Mouse (Mus musculus): ENCODE data around the gene Dscam.

Dscam gene

DNA sequence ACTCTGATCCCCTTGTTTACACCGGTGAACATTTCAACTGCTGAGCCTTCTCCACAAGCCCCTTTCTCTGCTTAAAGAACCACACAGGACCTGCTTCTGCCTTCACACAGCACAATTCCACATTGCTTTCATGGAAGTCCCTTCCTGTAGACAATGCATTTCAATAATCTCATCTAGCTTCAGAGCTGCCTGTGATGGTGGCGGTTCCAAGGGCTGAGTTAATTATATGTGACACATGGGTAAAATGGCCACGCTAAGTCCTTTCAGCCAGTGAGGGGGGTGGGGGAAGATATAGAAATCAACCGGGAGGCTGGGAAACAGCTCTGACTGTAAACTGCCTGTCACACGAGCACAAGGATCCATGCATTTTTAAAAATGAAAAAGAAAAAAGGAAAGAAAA is 152.2 kb downstream of the Dscam start:
- in situ Hi-C loops (cut with MboI, MseI): no loop called here

DNA sequence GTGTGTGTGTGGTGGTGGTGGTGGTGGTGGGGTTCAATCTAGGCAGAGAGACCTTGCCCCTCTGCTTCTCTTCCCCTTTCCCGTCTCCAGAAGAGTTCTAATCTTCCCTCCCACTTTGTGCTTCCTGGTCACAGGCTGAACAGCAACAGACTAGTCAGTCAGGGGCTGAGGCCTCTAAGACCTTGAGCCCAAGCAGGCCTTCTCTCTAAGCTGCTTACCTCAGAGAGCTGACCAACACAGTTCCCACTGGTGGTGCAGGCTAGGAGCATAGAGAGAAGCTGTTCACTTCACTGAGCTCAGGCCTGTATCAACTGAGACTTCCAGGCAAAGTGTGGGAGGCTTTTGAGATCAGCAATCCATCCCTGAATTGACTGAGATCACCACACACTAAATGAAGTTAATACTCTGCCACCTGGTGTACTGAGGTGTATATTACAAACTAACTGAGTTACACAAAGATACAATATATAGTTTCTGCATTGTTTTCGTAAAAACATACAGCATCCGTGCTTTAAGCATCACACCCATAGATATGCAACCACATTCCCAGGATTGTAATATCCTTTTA is 153.3 kb downstream of the Dscam start:
- in situ Hi-C loops (cut with MboI, MseI): no loop called here

DNA sequence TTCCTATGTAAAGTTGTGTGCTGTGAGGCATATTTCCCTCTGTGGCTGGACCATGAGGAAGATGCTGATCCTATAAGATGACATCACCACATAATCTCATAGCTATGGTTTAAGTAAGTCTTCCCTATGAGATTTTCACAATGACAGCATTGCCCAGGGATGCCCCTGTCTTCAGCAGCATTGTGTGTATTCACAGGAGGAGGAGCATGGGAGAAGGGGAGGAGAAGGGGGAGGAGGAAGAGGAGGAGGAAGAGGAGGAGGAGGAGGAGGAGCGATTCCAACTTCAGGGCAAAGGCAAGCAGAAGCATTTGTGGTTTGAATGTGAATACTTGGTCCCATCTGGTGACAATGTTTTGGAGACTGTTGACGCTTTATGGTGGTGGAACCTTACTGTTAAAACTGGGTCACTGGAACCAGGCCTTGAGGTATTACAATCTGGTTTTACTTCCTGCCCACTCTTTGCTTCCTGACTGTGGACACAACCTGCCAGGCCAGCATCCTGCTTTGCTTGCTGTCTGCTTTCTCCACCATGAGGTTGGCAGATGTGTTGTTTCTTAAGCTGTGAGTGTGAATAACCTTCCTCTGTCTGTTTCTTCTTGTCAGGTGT is 154.2 kb downstream of the Dscam start:
- in situ Hi-C loops (cut with MboI, MseI): no loop called here

DNA sequence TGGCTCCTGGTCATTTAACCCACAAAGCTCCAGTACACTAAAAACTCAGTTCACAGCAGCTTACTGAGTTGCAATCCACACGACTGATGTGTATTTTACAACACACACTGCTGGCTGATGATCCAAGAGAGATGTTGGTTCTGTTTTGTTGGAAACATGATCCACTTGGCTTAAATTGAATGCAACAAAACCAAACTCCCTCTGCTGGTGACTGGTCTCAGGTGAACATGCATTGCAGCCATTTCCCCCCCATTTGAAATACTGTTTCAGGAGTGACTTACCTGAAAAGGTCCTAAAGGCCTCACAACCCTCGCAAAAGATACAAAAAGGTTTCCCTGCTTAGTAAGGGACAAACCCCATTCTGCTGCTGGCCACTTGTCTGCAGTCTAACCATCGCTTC is 156.2 kb downstream of the Dscam start:
- in situ Hi-C loops (cut with MboI, MseI): no loop called here

DNA sequence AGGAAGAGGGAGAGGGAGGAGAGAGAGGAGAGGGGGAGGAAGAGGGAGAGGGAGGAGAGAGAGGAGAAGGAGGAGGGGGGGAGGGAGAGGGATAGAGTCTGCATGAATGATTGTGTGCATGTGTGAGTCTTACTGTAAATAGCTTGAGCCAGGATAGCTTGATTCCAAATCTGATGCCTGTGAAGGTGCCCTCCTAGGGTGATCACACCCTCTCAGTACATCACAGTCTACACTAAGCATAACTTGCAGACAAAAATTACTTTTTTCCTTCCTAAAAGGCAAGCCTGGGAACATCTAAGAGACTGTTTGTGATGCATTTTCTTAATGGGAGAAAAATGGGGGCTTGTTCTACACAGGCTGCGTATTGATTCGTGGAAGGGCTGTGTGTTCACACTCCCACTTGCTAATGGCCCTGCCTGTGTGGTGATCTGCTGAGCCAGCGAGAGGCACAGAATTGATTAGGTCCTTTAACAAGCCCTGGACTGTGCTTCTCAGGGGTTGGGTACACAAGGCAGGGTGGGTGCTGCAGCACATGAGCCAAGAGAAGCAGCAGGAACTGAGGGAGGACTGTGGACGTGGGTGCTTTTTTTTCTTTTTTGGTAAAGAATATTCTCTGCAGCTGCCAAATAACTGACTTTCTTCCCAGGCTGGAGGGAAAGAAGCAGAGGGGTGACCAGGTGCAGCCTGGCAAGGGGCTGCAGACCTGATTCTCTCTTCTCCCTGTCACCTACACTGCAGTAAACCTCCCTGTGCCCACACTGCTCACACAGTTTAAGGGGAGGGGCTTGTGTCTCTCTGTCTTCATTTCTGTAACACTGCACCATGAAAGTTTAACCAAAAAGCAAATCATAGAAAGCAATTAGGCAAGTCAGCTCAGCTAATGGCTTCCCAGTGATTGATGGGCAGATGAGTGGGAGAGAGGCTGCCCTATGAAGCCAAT is 161.2 kb downstream of the Dscam start:
- in situ Hi-C loops (cut with MboI, MseI): no loop called here

DNA sequence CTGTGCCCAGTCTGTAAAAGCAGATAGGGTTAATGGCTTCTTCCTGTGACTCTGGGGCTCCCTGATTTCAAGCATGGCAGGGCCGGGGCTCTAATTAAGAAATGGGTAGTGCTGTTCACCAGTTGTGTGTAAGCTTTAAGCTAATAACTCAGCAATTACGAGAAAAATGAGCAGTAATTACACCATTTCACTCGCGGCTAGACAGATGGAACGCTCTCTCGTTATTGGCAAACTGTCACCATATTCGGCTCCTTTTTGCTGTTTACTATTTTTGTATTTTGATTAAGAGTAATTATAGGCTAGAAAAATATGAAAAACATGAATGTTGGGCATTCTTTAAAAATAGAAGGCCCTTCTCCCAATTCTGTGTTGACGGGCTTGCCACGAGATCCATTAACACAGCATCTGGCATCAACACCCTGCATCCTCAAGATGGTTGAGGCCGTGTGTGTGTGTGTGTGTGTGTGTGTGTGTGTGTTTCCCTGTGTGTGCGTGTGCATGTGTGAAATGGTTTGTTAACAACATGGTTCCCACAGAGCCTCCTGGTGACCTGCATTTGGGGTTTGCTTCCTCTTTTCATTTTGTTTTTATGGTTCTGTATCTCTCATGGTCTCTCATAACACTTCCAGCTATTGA is 162.5 kb downstream of the Dscam start:
- in situ Hi-C loops (cut with MboI, MseI): no loop called here

DNA sequence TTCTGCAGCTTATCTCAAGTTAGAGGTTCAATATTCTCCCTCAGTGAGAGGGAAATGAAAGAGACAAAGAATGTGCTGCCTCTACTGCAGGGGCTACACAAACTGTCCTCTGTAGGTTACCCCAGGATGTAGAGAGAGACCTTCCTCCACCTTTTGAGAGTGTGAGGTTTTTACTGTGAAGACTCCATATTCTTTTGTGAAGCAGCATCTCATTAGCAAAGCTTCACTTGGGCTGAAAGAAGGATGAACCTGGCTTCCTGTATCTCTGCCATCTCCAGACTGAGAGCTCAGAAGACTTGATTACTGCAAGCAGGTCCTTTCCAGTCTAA is 163.7 kb downstream of the Dscam start:
- in situ Hi-C loops (cut with MboI, MseI): no loop called here

DNA sequence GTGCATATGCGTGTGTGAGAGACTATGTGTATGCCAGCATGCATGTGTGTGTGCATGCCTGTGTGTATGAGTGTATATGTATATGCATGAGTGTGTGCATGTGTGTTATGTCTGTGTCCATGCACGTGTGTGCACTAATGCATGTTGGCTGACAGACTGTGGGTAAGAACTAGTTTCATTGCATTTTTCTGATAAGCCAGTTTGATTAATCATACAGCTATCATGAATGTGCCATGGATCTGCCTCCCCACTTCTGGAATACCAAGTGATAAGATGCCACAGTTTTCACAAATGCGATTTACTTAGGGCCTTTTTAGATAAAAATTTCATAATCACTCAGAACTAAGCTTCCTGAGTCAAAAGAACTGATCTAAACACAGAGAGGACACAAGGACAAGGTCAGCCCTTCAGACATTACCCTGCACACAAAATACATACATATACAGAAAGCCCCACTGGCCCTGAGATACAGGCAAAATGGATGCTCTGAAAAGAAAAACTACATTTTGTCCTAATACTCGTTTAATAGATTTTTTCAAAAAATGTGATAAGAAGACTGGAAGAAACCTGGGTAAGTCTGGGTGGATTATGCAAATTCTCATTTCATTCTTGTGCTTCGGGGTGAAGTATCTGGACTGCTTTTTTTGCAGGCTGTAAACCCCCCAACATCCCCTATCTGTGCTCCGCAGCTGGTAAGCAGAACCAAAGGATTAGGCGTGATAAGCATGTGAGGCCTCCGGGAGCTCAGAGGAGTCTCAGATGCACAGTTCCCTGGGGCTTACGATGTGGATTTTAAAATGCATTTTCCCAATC is 164.3 kb downstream of the Dscam start:
- in situ Hi-C loops (cut with MboI, MseI): no loop called here

DNA sequence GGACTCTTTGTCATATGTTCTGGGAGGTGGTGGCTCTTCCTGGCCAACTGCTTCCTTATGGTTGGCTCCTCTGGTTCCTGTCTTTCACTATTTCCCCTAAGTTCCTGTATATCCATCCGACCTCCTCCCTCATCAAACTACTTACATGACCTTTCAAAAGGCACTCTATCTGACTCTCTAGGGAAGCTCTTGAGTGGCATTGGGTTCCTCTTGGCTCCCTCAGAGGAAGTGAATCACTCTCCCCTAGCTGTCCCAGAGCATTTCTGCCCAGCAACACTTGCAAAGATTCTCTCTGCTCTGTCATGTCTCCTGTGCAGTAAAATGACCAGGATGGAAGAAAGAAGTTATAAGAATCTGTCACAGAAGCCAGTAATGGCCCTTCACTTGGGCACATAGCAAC is 166.6 kb downstream of the Dscam start:
- in situ Hi-C loops (cut with MboI, MseI): no loop called here

DNA sequence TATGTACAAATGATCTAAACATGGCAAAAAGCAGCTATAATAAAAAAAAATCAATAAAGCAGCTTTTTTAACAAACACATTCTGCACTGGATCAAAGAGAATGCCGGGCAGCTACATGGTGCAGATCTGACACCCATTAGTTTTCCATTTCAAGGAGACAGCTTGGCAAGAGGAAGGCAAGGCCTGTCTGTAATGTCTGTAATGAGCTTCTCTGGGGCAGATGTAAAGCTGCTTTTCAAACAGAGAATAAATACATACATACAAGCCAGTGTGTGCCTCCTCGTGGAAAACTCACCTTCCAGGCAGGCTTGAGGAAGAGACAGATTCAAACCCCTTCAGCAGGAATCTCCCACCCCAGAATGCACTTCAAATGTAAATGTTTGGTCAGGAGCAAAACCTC is 167.7 kb downstream of the Dscam start:
- in situ Hi-C loops (cut with MboI, MseI): no loop called here

DNA sequence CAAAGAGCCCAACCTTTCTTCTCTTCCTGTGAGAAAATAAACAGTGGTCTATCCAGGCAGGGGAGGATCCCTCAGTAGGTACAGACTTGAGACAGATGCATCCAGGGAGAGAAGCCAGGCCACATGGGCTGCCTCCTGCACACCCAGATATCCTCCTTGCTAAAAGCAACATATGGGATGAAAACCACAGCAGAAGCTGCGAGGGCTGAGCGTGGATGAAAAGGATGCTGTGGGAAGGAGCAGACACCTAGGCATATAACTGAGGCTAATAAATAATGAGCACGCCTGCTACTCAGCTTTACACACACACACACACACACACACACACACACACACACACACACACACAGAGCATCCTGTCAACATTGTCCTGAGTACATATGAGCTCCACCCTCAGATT is 168.4 kb downstream of the Dscam start:
- in situ Hi-C loops (cut with MboI, MseI): no loop called here

DNA sequence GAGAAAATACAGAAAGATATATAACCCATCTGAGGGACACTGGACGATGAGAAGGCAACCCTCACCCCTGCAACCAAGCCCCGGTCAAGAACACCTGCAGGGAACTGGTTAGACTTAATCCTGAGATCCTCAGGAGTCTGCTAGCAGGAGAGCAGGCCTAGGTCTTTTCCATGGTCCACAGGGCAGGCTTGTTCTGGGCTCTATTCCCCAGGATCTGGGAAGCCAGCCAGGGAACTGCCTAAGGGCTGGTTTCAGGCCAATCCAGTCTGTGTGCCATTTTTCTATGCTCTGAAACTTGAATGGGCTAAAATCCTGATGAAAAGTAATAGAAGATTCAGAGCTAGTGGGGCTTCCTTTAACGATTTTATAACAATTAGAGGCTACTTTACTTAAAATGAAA is 173.7 kb downstream of the Dscam start:
- in situ Hi-C loops (cut with MboI, MseI): no loop called here

DNA sequence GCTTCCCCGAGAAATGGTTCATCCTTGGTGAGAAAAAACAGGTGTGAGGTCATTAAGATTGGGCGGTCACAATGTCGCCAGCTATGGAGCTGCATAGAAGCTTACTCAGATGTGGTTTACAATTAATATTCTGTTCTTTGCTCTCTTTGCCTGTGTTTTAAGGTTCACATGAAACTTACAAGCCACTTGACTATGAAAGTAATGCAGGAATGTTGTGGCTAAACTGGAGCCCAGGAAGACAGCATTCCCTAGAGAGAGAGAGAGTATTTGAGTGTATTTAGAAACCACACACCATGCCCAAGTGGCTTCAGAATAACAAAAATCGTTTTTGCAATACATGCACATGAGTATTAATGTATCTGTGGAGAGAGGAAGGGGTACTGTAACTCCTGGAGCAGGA is 174.7 kb downstream of the Dscam start:
- in situ Hi-C loops (cut with MboI, MseI): no loop called here

DNA sequence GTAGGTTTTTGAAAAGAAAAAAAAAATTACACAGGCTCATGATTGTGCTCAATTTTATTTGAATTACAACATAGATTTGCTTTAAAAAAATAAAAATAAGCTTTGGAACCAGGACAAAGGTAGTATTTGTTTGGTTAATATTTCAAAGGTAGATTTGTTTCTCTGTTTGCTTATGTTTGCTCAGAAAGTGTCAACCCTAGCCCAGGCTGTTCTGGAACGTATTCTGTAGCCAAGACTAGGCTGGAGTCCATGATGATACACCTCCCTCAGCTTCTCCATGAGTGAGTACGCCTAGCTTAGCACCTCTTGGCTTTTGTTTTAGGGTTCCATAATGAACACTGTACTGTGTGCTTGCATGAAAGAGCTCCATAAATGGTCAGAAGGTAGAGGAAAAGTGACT is 183.2 kb downstream of the Dscam start:
- in situ Hi-C loops (cut with MboI, MseI): no loop called here

DNA sequence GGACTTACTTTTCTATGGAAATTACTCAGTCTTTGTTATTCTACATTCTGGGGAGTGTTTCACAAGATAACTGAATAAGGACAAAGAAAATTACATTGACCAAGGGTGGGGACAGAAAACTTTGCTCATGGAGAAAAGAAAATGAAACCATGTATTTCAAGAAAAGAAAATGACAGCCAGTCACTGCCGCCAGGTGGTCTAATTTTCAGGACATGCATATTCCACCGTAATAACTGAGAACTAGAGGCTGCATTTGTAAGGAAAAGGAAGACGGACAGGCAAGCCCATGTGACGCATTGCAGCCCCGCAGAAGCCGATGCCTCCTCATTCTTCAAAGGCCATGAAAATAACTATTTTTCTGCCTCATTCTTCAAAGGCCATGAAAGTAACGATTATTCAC is 197.3 kb downstream of the Dscam start:
- in situ Hi-C loops (cut with MboI, MseI): no loop called here

DNA sequence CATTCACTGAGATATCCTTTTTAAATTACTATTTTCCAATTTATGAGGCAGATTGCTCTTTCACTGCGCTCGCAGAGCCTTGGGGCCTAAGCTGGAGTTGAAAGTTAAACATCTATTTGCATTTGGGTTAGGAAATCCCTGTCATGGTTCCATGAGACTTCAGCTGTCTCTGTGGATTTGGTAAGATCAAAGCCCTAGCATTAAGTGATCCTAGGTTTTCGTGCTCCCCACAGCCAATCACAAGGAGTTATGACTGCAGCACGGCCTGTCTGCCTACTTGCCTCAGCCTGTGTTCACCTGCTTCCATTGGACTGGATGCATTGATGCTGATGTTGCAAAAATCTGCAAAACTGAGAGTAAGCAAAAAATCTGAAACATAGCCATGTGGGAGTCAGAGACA is 198.8 kb downstream of the Dscam start:
- in situ Hi-C loops (cut with MboI, MseI): no loop called here

DNA sequence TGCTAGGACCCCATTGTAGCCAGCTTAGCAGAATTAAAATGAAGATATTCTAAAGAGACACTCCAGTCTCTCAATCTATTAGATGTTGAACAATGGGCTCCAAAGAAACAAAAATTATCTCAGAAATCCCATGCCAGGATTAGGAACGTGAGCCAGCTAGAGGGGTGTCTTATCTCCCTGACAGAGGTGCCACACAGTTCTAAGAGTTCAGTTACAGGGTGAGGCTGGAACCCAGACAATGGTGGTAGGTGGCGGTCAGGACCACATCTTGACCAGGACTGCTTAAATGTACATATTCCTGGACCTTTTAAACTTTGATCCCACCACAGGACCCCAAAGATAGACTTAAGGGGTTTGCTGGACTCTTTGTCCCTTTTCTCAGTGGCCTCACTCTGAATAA is 200.1 kb downstream of the Dscam start:
- in situ Hi-C loops (cut with MboI, MseI): no loop called here

DNA sequence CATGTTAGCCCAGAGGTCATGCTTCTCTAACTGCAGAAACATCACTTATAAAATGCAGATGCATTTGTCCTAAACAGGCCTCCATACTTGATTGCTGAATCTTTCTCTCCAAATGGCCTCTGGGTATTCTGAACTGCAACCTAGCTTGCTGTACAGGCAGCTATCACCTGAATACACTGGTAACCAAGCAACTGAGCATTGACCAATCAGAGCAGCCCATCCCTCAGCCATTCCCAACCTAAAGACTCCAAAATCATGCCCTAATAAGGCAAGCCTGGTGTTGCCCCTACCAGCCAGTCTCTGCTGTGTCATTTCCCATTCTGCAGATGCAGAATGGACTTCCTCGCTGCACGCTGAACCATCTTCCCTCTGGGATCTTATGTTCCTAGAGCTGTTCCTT is 200.9 kb downstream of the Dscam start:
- in situ Hi-C loops (cut with MboI, MseI): no loop called here

DNA sequence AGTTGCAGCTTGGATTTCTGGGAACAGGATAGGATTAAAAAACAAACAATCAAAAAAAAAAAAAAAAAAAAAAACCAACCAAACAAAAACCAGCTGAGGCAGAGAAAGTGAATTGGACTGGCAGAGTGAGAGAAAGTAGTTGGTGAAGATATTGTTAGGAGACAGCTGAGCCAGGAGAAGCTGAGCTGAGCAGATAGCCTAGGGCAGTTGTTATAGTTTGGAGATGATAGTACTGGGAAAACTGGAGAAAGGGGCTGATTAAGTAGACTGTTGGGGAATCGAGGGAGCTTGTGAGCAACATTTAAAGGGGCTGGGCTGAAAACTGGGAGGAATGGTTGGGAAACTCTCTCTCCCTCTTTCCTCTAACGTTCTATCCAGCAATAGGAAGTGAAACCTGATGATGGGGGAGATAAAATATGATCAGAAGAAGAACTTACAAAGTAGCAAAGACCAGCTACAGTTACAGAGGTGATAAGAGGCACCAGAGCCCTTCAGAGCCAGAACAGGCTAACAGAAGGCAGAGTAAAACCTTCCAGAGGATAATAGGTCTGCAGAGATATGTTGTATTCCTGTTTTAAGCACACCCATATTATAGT is 201.6 kb downstream of the Dscam start:
- in situ Hi-C loops (cut with MboI, MseI): no loop called here

DNA sequence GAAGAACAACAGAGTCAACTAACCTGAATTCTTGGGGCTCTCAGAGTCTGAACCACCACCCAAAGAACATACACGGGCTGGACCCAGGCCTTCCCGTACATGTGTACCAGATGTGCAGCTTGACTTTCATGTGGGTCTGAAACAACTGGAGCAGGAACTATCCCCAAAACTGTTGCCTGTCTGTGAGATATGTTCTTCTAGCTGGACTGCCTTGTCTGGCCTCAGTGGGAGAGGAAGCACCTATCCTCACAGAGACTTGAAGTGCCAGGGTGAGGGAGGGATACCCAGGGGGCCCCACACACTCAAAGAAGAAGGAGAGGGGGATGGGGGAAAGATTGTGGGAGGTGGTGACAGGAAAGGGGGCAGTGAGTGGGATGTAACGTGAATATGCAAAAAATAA is 210.9 kb downstream of the Dscam start:
- in situ Hi-C loops (cut with MboI, MseI): no loop called here

All from T-helper 1 cell (primary cell).